Mouse (Mus musculus): ENCODE data around the gene Pdgfra. TPM values are rescaled to one million over a fixed set of nuclear protein-coding genes. Genes with fewer than 3 reads are reported as not detected.

Gene Pdgfra
- polyA plus RNA-seq (2015; fragmentation: Nextera tagmentation; extraction: Ambion mirVana): 27.7 and 29.4 TPM in 2 replicates

GRCm38 (mm10) chr5:75152021-75152425 lies at the start of gene Pdgfra:
Pdgfra (plus strand) TSS chr5:75152292.
- peak within 1 kb of the TSS; percentile 65 for H3K9ac ChIP-seq (ENCODE audit: low read depth, low read length)
- H3K36me3 ChIP-seq (ENCODE audit: control insufficient read depth, insufficient read depth, low read length): no peaks in the 10 kb centered on the region
- WGBS: 3% methylated on average over 10 of the region's 10 CpGs
- peak within 1 kb of the TSS; percentile 89 for H3K27ac ChIP-seq (ENCODE audit: low read length)
- H3K4me2 ChIP-seq (ENCODE audit: low read depth, low read length): peak within 1 kb of the TSS; percentile 85
- H3K4me3 ChIP-seq (ENCODE audit: low read length): peak within 1 kb of the TSS; percentile 56
- peaks cover 50% of the 10 kb centered on the region for H3K27me3 ChIP-seq (replicated peaks; ENCODE audit: control insufficient read depth, insufficient read depth, low read length)
- H3K9me3 ChIP-seq (ENCODE audit: control insufficient read depth, low read length): no peaks in the 10 kb centered on the region
- peaks cover 32% of the 10 kb centered on the region for H3K4me1 ChIP-seq (ENCODE audit: control insufficient read depth, insufficient read depth, low read length)
- ATAC-seq: no peak

- Histone ChIP-seq H3K4me1 (ENCODE audit: control insufficient read depth, insufficient read depth, low read length) (no peaks in the 10 kb centered on the region), H3K4me3 (ENCODE audit: low read length) (no peak overlapping the region), H3K36me3 (ENCODE audit: control insufficient read depth, insufficient read depth, low read length) (no peaks in the 10 kb centered on the region), H3K9ac (ENCODE audit: low read depth, low read length) (no peak overlapping the region), H3K4me2 (ENCODE audit: low read depth, low read length) (no peak overlapping the region), H3K9me3 (ENCODE audit: control insufficient read depth, low read length) (no peaks in the 10 kb centered on the region), H3K27me3 (replicated peaks; ENCODE audit: control insufficient read depth, insufficient read depth, low read length) (no peaks in the 10 kb centered on the region), H3K27ac (ENCODE audit: low read length) (no peak overlapping the region)
- 73% methylated on average over 3 of the region's 3 CpGs for WGBS
- ATAC-seq: no peak
Measured at GRCm38 (mm10) chr5:75106511-75106910, 45.6 kb upstream of the Pdgfra start.

- no peaks in the 10 kb centered on the region for H3K4me1 ChIP-seq (ENCODE audit: control insufficient read depth, insufficient read depth, low read length)
- ATAC-seq: peak; percentile 26
- H3K27me3 ChIP-seq (replicated peaks; ENCODE audit: control insufficient read depth, insufficient read depth, low read length): no peaks in the 10 kb centered on the region
- no peak overlapping the region for H3K27ac ChIP-seq (ENCODE audit: low read length)
- H3K9ac ChIP-seq (ENCODE audit: low read depth, low read length): no peak overlapping the region
- 0 out of 2 replicates have a peak, but pooled peaks cover 2% of the 10 kb centered on the region for H3K9me3 ChIP-seq (ENCODE audit: control insufficient read depth, low read length)
- H3K4me2 ChIP-seq (ENCODE audit: low read depth, low read length): no peak overlapping the region
- H3K36me3 ChIP-seq (ENCODE audit: control insufficient read depth, insufficient read depth, low read length): no peaks in the 10 kb centered on the region
- no peak overlapping the region for H3K4me3 ChIP-seq (ENCODE audit: low read length)
- WGBS: 22% methylated on average over 5 of the region's 5 CpGs
Measured at GRCm38 (mm10) chr5:75109368-75109767, 42.7 kb upstream of the Pdgfra start.

GRCm38 (mm10) chr5:75111781-75112180 lies 40.3 kb upstream of the Pdgfra start:
- Histone ChIP-seq H3K36me3 (ENCODE audit: control insufficient read depth, insufficient read depth, low read length) (no peaks in the 10 kb centered on the region), H3K4me1 (ENCODE audit: control insufficient read depth, insufficient read depth, low read length) (no peaks in the 10 kb centered on the region), H3K9ac (ENCODE audit: low read depth, low read length) (no peak overlapping the region), H3K9me3 (ENCODE audit: control insufficient read depth, low read length) (0 out of 2 replicates have a peak, but pooled peaks cover 2% of the 10 kb centered on the region), H3K27ac (ENCODE audit: low read length) (no peak overlapping the region), H3K4me2 (ENCODE audit: low read depth, low read length) (no peak overlapping the region), H3K4me3 (ENCODE audit: low read length) (no peak overlapping the region), H3K27me3 (replicated peaks; ENCODE audit: control insufficient read depth, insufficient read depth, low read length) (0 out of 2 replicates have a peak, but pooled peaks cover 2% of the 10 kb centered on the region)
- WGBS: 63% methylated on average over 5 of the region's 5 CpGs
- ATAC-seq: no peak

GRCm38 (mm10) chr5:75118840-75119239 lies 33.3 kb upstream of the Pdgfra start:
- no peaks in the 10 kb centered on the region for H3K36me3 ChIP-seq (ENCODE audit: control insufficient read depth, insufficient read depth, low read length)
- no peak overlapping the region for H3K4me2 ChIP-seq (ENCODE audit: low read depth, low read length)
- WGBS: 68% methylated on average over 7 of the region's 7 CpGs
- H3K4me1 ChIP-seq (ENCODE audit: control insufficient read depth, insufficient read depth, low read length): no peaks in the 10 kb centered on the region
- no peak for ATAC-seq
- H3K27ac ChIP-seq (ENCODE audit: low read length): no peak overlapping the region
- no peak overlapping the region for H3K9ac ChIP-seq (ENCODE audit: low read depth, low read length)
- no peak overlapping the region for H3K4me3 ChIP-seq (ENCODE audit: low read length)
- 0 out of 2 replicates have a peak, but pooled peaks cover 4% of the 10 kb centered on the region for H3K27me3 ChIP-seq (replicated peaks; ENCODE audit: control insufficient read depth, insufficient read depth, low read length)
- no peaks in the 10 kb centered on the region for H3K9me3 ChIP-seq (ENCODE audit: control insufficient read depth, low read length)

GRCm38 (mm10) chr5:75121646-75122045 lies 30.4 kb upstream of the Pdgfra start:
- no peak for ATAC-seq
- Histone ChIP-seq H3K4me1 (ENCODE audit: control insufficient read depth, insufficient read depth, low read length) (no peaks in the 10 kb centered on the region), H3K4me3 (ENCODE audit: low read length) (no peak overlapping the region), H3K36me3 (ENCODE audit: control insufficient read depth, insufficient read depth, low read length) (no peaks in the 10 kb centered on the region), H3K4me2 (ENCODE audit: low read depth, low read length) (no peak overlapping the region), H3K9ac (ENCODE audit: low read depth, low read length) (no peak overlapping the region), H3K9me3 (ENCODE audit: control insufficient read depth, low read length) (no peaks in the 10 kb centered on the region), H3K27me3 (replicated peaks; ENCODE audit: control insufficient read depth, insufficient read depth, low read length) (0 out of 2 replicates have a peak, but pooled peaks cover 2% of the 10 kb centered on the region), H3K27ac (ENCODE audit: low read length) (no peak overlapping the region)
- 47% methylated on average over 5 of the region's 5 CpGs for WGBS

GRCm38 (mm10) chr5:75134681-75135080 lies 17.4 kb upstream of the Pdgfra start:
- H3K4me3 ChIP-seq (ENCODE audit: low read length): no peak overlapping the region
- no peaks in the 10 kb centered on the region for H3K9me3 ChIP-seq (ENCODE audit: control insufficient read depth, low read length)
- no peaks in the 10 kb centered on the region for H3K27me3 ChIP-seq (replicated peaks; ENCODE audit: control insufficient read depth, insufficient read depth, low read length)
- WGBS: 83% methylated on average over 7 of the region's 7 CpGs
- no peak overlapping the region for H3K9ac ChIP-seq (ENCODE audit: low read depth, low read length)
- no peak overlapping the region for H3K27ac ChIP-seq (ENCODE audit: low read length)
- H3K4me2 ChIP-seq (ENCODE audit: low read depth, low read length): no peak overlapping the region
- H3K4me1 ChIP-seq (ENCODE audit: control insufficient read depth, insufficient read depth, low read length): no peaks in the 10 kb centered on the region
- ATAC-seq: no peak
- no peaks in the 10 kb centered on the region for H3K36me3 ChIP-seq (ENCODE audit: control insufficient read depth, insufficient read depth, low read length)

GRCm38 (mm10) chr5:75143092-75143491 lies 9.0 kb upstream of the Pdgfra start:
- Histone ChIP-seq H3K4me2 (ENCODE audit: low read depth, low read length) (peak overlapping the region; percentile 68), H3K36me3 (ENCODE audit: control insufficient read depth, insufficient read depth, low read length) (no peaks in the 10 kb centered on the region), H3K9me3 (ENCODE audit: control insufficient read depth, low read length) (no peaks in the 10 kb centered on the region), H3K4me1 (ENCODE audit: control insufficient read depth, insufficient read depth, low read length) (peaks cover 3% of the 10 kb centered on the region; the same call in 1 of the 2 replicates), H3K4me3 (ENCODE audit: low read length) (peak overlapping the region; percentile 39), H3K27me3 (replicated peaks; ENCODE audit: control insufficient read depth, insufficient read depth, low read length) (peaks cover 15% of the 10 kb centered on the region; the same call in 1 of the 2 replicates), H3K27ac (ENCODE audit: low read length) (no peak overlapping the region), H3K9ac (ENCODE audit: low read depth, low read length) (peak overlapping the region; percentile 56)
- WGBS: 3% methylated on average over 14 of the region's 14 CpGs
- peak; percentile 33; the same call in 1 of the 2 replicates for ATAC-seq

GRCm38 (mm10) chr5:75143767-75144166 lies 8.3 kb upstream of the Pdgfra start:
- H3K9ac ChIP-seq (ENCODE audit: low read depth, low read length): no peak overlapping the region
- no peak overlapping the region for H3K4me2 ChIP-seq (ENCODE audit: low read depth, low read length)
- H3K36me3 ChIP-seq (ENCODE audit: control insufficient read depth, insufficient read depth, low read length): no peaks in the 10 kb centered on the region
- peaks cover 6% of the 10 kb centered on the region; the same call in 1 of the 2 replicates for H3K4me1 ChIP-seq (ENCODE audit: control insufficient read depth, insufficient read depth, low read length)
- WGBS: 31% methylated on average over 7 of the region's 7 CpGs
- no peak; the same call in 1 of the 2 replicates for ATAC-seq
- peaks cover 21% of the 10 kb centered on the region; the same call in 1 of the 2 replicates for H3K27me3 ChIP-seq (replicated peaks; ENCODE audit: control insufficient read depth, insufficient read depth, low read length)
- H3K4me3 ChIP-seq (ENCODE audit: low read length): no peak overlapping the region
- no peak overlapping the region for H3K27ac ChIP-seq (ENCODE audit: low read length)
- no peaks in the 10 kb centered on the region for H3K9me3 ChIP-seq (ENCODE audit: control insufficient read depth, low read length)

- Histone ChIP-seq H3K4me3 (ENCODE audit: low read length) (no peak overlapping the region), H3K9ac (ENCODE audit: low read depth, low read length) (no peak overlapping the region), H3K36me3 (ENCODE audit: control insufficient read depth, insufficient read depth, low read length) (no peaks in the 10 kb centered on the region), H3K27me3 (replicated peaks; ENCODE audit: control insufficient read depth, insufficient read depth, low read length) (peaks cover 29% of the 10 kb centered on the region; the same call in 1 of the 2 replicates), H3K9me3 (ENCODE audit: control insufficient read depth, low read length) (no peaks in the 10 kb centered on the region), H3K27ac (ENCODE audit: low read length) (no peak overlapping the region), H3K4me2 (ENCODE audit: low read depth, low read length) (no peak overlapping the region), H3K4me1 (ENCODE audit: control insufficient read depth, insufficient read depth, low read length) (peaks cover 11% of the 10 kb centered on the region)
- WGBS: 76% methylated on average over 2 of the region's 2 CpGs
- ATAC-seq: no peak
Measured at GRCm38 (mm10) chr5:75145341-75145740, 6.8 kb upstream of the Pdgfra start.

Measured in intestine, embryonic 16.5 days (tissue).